Mouse (Mus musculus) heart, postnatal 36 days (tissue): ENCODE data around the gene Irs3. TPM values are rescaled to one million over a fixed set of nuclear protein-coding genes. Genes with fewer than 3 reads are reported as not detected.

Experiments used
- DNase-seq, 2 experiments: peaks; one replicate each; pipeline ENCODE4 v3.0.0; 2021 to 2022
- intact Hi-C: fragments of 180-260 bp; cut with DNase I; formaldehyde crosslinking; loops from one replicate; pipeline ENCODE4 v1.15.1; 2025
- total RNA-seq, 2 experiments: library from RNA; stranded (reverse); gene quantifications; 2 replicates each; pipeline ENCODE4 v1.2.3; 2021

Gene Irs3
- total RNA-seq: under 1 TPM; 0.14 to 0.75 TPM

GRCm38 (mm10) chr5:137645652-137646091, at the start of gene Irs3:
Irs3 (minus strand) TSS chr5:137645714.
- intact Hi-C loops: no loop called here
- peak in 1 of 2 experiments; percentile 37 for DNase-seq

- intact Hi-C loops: no loop called here
- DNase-seq: no peak
These were observed 49.3 kb upstream of the Irs3 start for GRCm38 (mm10) chr5:137694796-137695195.

- intact Hi-C loops: no loop called here
- no peak for DNase-seq
These were observed 46.4 kb upstream of the Irs3 start for GRCm38 (mm10) chr5:137691881-137692280.

- intact Hi-C loops: no loop called here
- DNase-seq: no peak
These were observed 45.0 kb upstream of the Irs3 start for GRCm38 (mm10) chr5:137690531-137690930.

- intact Hi-C loops: loop anchor here (5.0 kb wide), 1 partner anchor 32 kb away; no protein-coding TSS in a partner anchor
These were observed 44.5 kb upstream of the Irs3 start for GRCm38 (mm10) chr5:137689974-137690373.

GRCm38 (mm10) chr5:137686127-137686790, 40.7 kb upstream of the Irs3 start:
- no peak for DNase-seq
- intact Hi-C loops: loop anchor here (5.0 kb wide), 1 partner anchor 36 kb away; no protein-coding TSS in a partner anchor

More at GRCm38 (mm10) chr5:137689974-137690373, 44.5 kb upstream of the Irs3 start:
- no peak for DNase-seq

GRCm38 (mm10) chr5:137685653-137686052, 40.1 kb upstream of the Irs3 start:
- intact Hi-C loops: loop anchor here (2.0 to 5.0 kb wide), 2 partner anchors 29 to 37 kb away; no protein-coding TSS in a partner anchor
- DNase-seq: no peak

- DNase-seq: peak; percentile 91
- intact Hi-C loops: loop anchor here (2.0 to 5.0 kb wide), 2 partner anchors 28 to 38 kb away; no protein-coding TSS in a partner anchor
These were observed 39.0 kb upstream of the Irs3 start, which contains the start of gene Agfg2 for GRCm38 (mm10) chr5:137684294-137685123. Agfg2 (minus strand) TSS chr5:137684726.

GRCm38 (mm10) chr5:137683388-137684293, 38.1 kb upstream of the Irs3 start:
- intact Hi-C loops: loop anchor here (2.0 kb wide), 1 partner anchor 27 kb away; no protein-coding TSS in a partner anchor
- peak in 1 of 2 experiments; percentile 28 for DNase-seq

- intact Hi-C loops: no loop called here
- no peak for DNase-seq
These were observed 37.0 kb upstream of the Irs3 start for GRCm38 (mm10) chr5:137682526-137682925.

- no peak for DNase-seq
- intact Hi-C loops: no loop called here
These were observed 34.2 kb upstream of the Irs3 start for GRCm38 (mm10) chr5:137679726-137680125.

- intact Hi-C loops: no loop called here
- no peak for DNase-seq
These were observed 33.2 kb upstream of the Irs3 start for GRCm38 (mm10) chr5:137678736-137679135.

- DNase-seq: no peak
- intact Hi-C loops: no loop called here
These were observed 32.3 kb upstream of the Irs3 start for GRCm38 (mm10) chr5:137677859-137678258.

- intact Hi-C loops: no loop called here
- no peak for DNase-seq
These were observed 29.3 kb upstream of the Irs3 start for GRCm38 (mm10) chr5:137674786-137675185.

GRCm38 (mm10) chr5:137673015-137673414, 27.5 kb upstream of the Irs3 start:
- no peak for DNase-seq
- intact Hi-C loops: no loop called here

- intact Hi-C loops: no loop called here
These were observed 26.8 kb upstream of the Irs3 start for GRCm38 (mm10) chr5:137672361-137672760.

GRCm38 (mm10) chr5:137671443-137672240, 26.1 kb upstream of the Irs3 start:
- intact Hi-C loops: no loop called here
- peak; percentile 70 to 82 for DNase-seq

More at GRCm38 (mm10) chr5:137672361-137672760, 26.8 kb upstream of the Irs3 start:
- DNase-seq: no peak

GRCm38 (mm10) chr5:137670240-137670639, 24.7 kb upstream of the Irs3 start:
- intact Hi-C loops: no loop called here
- no peak for DNase-seq

- peak; percentile 50 to 57 for DNase-seq
- intact Hi-C loops: no loop called here
These were observed 23.5 kb upstream of the Irs3 start for GRCm38 (mm10) chr5:137668971-137669370.
